Mouse (Mus musculus): ENCODE results near the gene Lenep.
A peak's percentile ranks its signal among the peaks of the same experiment; 100 is the strongest.

Gene Lenep

GRCm38 (mm10) chr3:89378394-89379067 is 24.1 kb downstream of the Lenep start:
- peak; percentile 82 to 86 for DNase-seq (ENCODE audit: low spot score in 2 of 2)

- no peak for DNase-seq (ENCODE audit: low spot score in 2 of 2)
Measured at GRCm38 (mm10) chr3:89377831-89378230, 24.8 kb downstream of the Lenep start.

GRCm38 (mm10) chr3:89373581-89374231 is 28.9 kb downstream of the Lenep start:
- DNase-seq (ENCODE audit: low spot score in 2 of 2), result no peak

GRCm38 (mm10) chr3:89367338-89367737 is 35.3 kb downstream of the Lenep start:
- no peak for DNase-seq (ENCODE audit: low spot score in 2 of 2)

- no peak for DNase-seq (ENCODE audit: low spot score in 2 of 2)
Measured at GRCm38 (mm10) chr3:89365486-89366414, 36.8 kb downstream of the Lenep start.

GRCm38 (mm10) chr3:89365153-89365485 is 37.5 kb downstream of the Lenep start, which contains the start of gene Dcst1:
Dcst1 (minus strand) TSS chr3:89365253.
- DNase-seq (ENCODE audit: low spot score in 2 of 2), result no peak

GRCm38 (mm10) chr3:89364631-89365030 is 38.0 kb downstream of the Lenep start:
- no peak for DNase-seq (ENCODE audit: low spot score in 2 of 2)

- DNase-seq (ENCODE audit: low spot score in 2 of 2), result no peak
Measured at GRCm38 (mm10) chr3:89361675-89362074, 40.9 kb downstream of the Lenep start, which contains the start of gene Dcst2. Dcst2 (plus strand) TSS chr3:89361975.

GRCm38 (mm10) chr3:89360237-89360636 is 42.4 kb downstream of the Lenep start:
- DNase-seq (ENCODE audit: low spot score in 2 of 2), result no peak

- no peak for DNase-seq (ENCODE audit: low spot score in 2 of 2)
Measured at GRCm38 (mm10) chr3:89359630-89360029, 43.0 kb downstream of the Lenep start.

- DNase-seq (ENCODE audit: low spot score in 2 of 2), result no peak
Measured at GRCm38 (mm10) chr3:89356029-89356428, 46.6 kb downstream of the Lenep start.

- DNase-seq (ENCODE audit: low spot score in 2 of 2), result no peak
Measured at GRCm38 (mm10) chr3:89355512-89355902, 47.1 kb downstream of the Lenep start.

GRCm38 (mm10) chr3:89354816-89355511 is 47.6 kb downstream of the Lenep start:
- DNase-seq (ENCODE audit: low spot score in 2 of 2), result peak; percentile 75 to 80

GRCm38 (mm10) chr3:89351271-89351670 is 51.3 kb downstream of the Lenep start:
- no peak for DNase-seq (ENCODE audit: low spot score in 2 of 2)

Data from urinary bladder, adult 18-20 months (tissue).